Mouse (Mus musculus) naive thymus-derived CD4-positive, alpha-beta T cell, adult 2 months (primary cell): ENCODE results near the gene Tas2r143.

Source experiments
- DNase-seq: peaks from one replicate; pipeline ENCODE4 v3.0.0-alpha.2; 2011; ENCODE audit warnings: low read depth

Tas2r143 gene

GRCm38 (mm10) chr6:42369870-42370269, 30.2 kb upstream of the Tas2r143 start:
- no peak for DNase-seq

DNA sequence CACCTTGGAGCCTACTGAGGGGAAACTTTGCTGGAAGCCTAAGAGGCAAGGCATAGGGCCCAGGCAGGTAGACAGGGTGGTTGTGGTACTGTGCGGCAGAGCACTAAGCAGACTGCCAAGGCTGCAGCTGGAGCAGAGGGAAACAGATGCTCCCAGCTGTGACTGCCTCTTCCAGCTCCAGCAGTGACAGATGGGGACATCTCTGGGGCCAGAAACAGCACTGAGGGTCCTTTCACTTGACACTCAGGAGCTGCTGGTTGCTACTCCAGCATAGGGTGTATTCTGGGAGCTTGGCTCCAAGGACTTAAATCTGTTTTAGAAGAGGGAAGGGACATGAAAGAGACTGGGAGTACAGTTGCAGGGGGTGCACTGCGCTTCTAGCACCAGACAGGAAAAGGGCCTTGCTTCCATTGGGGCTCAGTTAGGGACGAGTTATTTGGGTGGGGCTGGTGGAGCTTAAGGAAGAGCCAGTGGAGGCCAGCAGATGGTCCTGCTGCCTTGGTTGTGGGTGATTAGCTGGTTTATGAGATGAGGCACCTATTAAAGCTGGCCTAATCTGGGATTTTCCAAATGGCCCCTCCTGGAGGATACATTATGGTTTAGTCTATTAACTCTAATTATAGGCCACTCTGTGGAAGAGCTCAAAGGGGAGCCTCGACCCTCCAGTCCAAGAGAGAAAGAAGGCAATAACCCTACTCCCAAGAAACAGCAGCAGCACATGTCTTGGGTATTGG, 29.2 kb upstream of the Tas2r143 start:
- DNase-seq = no peak

DNA sequence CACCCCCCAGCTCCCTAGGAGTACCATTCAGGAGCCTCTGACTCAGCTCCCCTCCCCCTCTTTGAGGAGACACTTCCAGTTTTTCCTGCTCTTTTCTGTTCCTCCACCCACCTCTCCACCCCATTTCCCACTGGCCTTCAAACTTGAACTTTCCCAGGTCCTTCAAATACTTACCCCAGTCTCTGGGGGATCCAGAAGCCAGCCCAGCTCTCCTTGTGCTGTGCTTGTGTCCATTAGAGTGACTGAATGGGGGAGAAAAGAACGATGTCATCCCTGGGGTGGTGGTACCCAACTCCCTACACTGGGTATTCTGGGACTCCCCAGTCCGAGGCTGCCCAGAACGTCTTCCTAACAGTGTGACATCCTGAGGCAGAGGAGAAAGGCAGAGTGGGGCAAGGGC, 28.0 kb upstream of the Tas2r143 start:
- DNase-seq = no peak

DNA sequence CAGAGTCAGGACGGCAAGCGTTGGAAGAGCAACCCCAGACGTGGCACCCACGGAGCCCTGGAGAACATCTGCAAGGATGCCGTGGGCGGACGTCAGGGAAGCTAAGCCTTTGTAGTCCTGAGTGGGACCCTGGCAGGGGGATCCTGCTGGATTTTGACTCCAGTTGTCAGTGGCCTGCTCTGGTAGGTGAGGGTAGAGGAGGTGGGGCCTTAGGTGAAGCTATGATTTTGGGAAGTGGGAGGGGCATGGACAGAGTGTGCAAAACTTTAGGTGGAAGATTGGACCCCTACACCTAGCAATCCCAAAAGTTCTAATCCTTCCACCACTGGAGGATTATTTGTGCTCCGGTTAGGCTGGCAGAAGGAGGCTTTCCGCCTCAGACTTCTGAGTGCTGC, 27.6 kb upstream of the Tas2r143 start:
- no peak for DNase-seq

DNA sequence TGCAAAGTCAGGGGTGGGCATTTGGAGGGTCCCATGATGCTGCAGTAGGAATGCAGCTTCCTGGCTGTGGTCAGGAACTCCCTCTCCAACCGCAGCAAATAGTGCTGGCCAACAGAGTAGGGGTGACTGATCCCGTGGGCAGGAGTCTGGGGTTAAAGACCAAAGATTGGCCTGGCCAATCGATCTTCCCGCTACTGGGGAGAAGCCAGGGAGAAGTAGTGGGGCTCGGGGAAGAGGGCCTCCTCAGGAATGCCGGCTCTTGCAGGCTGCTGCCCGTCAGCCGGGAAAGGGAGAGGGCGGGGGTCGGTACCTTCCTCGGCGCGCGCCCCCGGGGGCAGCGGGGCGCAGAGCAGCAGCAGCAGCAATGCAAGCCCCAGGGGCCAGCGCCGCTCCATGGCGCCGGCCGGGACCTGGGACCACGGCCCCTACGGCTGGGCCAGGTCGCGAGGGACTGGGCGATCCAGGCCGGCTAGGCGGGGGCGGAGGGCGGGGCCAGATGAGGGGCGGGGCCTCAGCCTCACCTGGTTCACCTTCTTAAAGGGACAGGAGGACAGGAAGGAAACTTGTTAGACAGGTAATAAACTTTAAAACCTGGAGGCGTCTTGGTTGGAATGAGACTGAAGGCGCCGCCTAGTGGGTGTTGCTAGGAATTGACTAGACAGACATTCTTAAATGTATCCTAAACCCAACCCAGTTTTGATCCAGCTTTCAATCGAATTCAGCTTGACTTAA, 27.1 kb upstream of the Tas2r143 start, which contains the start of gene Epha1:
Gene Epha1 (minus strand): TSS at position 453 of the 732 bp plus-strand sequence.
- peak; percentile 79 for DNase-seq

DNA sequence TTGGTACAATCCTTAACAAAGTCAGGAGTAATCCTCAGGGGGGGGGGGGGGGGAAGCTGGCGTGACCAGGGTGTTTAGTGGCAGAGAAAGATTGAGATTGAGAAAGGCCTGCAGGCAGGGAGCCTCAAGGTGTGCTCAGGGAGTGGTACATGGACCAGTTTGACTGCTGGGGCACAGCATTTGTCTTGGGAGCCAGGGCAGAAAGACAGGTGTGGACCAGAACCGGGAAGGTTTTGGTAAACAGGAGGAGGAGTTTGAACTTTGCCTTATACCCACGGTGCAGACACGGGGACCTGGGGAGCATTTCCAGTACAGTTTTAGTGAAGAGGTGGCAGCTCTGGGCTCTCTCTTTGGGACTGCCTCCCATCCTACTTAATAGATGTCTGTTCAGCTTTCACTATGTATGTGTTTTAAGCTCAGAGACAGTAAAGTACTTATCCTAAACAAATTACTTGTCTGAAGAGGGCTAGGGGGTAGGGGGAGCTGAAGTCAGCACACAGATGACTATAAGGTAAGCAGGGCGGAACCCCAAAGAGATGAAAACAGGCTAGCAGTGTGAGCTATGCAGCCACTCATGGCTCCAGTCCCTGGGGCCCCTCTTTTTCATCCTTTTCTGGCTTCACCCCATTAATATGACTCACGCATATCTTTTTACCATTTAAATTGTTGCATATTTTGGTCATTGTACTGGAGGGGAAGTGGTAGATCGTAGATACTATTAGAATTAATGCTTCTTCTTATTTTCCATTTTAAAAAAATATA, 26.2 kb upstream of the Tas2r143 start:
- DNase-seq = no peak

DNA sequence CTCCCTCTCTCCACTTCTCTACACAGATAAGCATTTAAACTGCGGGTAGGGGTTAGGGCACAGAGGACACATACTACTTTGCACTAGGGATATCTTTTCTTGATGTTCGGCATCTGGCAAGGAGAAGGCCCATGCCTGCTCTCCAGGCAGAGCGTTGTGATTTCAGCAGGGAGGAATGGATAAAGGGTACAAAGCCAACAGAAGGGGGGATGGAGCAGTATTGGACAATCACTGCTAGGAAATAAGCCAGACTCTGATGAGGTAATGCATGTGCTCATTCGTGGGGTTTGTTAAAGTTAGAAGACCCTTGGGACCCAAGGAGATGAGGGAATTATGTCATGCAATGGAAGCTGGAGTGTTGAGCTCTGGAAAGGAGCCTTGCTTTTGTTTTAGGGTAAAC, 25.3 kb upstream of the Tas2r143 start:
- no peak for DNase-seq

GRCm38 (mm10) chr6:42375131-42375530, 24.9 kb upstream of the Tas2r143 start:
- no peak for DNase-seq

- DNase-seq = no peak
Observed at GRCm38 (mm10) chr6:42376016-42376415, 24.0 kb upstream of the Tas2r143 start.

DNA sequence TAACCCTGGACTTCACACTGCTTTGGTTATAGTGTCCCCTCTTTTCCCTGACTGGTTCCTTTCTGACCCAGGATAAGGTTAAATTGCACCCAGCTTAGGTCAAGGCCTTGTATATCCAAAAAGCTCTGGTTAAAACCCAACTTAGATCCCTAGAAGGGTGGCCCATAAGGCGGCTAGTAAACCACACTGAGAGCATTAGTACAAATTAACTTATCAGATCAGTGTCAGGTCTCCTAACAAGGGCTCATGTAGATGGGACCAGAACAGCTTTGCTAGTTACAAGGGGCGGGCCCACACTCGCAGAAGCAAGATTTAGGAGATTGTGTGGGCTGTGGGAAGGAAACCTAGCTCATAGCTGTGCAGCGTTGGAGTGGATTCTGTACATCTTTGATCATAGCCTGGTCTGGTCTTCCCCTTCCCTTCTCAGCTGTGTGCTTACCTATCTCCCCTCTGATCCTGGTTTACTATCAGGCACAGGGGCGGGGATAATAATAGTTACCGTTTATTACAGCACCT, 23.5 kb upstream of the Tas2r143 start:
- no peak for DNase-seq

DNA sequence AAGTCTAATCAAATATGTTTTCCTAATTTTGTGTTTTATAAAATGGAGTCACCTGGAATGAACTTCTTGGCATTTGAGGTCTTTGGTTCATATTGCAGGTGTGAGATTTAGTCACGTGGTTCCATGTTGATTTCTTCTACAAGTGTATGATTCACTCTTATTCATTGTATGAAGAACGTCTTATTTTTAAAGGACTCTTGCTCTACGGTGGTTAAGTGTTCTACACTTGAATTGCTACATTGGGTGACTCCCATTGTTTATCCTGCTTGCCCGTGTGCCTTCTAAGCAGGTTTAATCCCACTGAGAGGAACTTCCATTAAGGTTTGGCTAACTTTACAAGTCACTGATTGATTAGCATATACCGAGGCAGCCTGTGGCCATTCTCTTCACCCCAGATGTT, 22.8 kb upstream of the Tas2r143 start:
- DNase-seq = no peak

DNA sequence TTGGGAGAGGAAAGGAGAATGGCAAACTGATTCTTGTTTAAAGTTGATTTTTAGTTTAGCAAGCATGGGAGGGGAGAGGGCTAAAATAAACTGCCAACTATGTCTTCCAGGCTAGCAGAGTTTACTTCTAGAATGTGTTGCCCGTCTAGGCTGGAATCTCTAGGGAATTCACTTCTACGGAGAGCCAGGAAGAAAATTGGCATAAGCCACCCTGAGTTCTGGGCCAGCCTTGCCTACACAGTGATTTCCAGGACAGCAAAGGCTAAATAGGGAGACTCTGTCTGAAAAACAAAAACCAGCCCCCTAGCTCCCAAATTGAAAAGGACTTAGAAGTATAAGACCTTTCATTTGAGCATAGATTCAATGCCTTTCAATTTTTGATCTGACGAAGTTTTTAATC, 20.5 kb upstream of the Tas2r143 start:
- DNase-seq = no peak

GRCm38 (mm10) chr6:42380416-42381144, 19.5 kb upstream of the Tas2r143 start:
- DNase-seq = peak; percentile 72

DNA sequence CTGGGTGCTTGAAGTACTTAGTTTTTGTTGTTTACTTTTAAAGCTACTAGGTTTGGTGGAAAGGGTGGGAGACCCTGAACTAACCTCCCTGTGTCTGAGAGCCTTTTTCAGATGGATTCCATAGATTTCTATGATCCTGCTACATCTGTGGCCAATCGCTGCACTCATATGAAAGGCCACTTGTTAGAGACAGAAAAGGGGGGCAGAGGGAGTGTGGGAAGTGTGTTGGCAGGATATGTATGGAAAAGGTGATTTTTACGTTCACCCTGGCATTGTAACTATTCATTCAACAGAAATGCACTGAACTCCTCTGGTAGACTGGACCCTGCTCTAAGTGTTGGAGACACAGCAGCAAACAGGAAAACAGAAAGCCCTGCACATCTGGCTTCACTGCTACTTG, 18.8 kb upstream of the Tas2r143 start:
- DNase-seq = no peak

- no peak for DNase-seq
Observed at GRCm38 (mm10) chr6:42381916-42382381, 18.1 kb upstream of the Tas2r143 start.

GRCm38 (mm10) chr6:42383360-42383759, 16.7 kb upstream of the Tas2r143 start:
- no peak for DNase-seq

DNA sequence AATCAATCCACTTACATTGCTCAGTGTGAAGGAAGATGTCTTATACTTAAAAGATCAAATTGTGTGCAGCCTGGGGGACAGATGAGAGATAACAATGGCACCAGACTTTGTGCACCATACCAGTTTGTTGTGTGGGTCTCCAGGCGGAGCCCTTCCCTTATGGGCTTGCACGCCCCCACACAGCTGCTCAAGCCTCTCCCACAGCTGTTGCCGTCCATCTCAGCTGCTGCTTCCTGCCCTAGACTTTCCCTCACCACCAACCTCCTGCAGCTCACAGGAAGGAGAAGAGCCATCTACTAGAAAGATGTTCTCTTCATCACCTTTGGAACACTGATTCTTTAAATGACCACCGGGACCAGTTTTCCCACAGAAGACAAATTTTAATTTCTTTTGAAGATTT, 14.4 kb upstream of the Tas2r143 start:
- DNase-seq = no peak

DNA sequence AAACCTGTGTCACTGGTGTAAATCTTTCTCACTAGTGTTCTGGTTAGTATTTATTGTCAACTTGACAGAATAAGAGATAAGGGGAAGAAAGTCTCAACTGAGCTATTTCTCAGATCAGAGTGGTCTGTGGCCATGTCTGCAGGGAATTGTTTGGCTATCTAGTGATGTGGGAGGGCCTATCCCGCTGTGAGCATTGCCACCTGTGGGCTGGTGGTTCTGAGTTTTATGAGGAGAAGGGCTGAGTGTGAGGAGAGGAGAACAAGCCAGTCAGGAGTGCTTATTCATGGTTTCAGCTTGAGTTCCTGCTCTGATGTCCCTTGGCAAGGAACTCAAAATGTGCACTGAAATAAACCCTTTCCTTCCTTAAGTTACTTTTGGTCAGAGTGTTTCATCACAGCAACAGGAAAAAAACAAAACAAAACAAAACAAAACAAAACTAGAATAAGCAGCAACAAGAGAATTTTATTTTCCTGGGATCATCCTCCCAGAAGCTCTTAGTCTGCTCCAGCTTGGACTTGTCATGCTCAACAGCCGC, 8.2 kb upstream of the Tas2r143 start:
- DNase-seq = no peak

GRCm38 (mm10) chr6:42395960-42396809, 3.9 kb upstream of the Tas2r143 start:
- no peak for DNase-seq

DNA sequence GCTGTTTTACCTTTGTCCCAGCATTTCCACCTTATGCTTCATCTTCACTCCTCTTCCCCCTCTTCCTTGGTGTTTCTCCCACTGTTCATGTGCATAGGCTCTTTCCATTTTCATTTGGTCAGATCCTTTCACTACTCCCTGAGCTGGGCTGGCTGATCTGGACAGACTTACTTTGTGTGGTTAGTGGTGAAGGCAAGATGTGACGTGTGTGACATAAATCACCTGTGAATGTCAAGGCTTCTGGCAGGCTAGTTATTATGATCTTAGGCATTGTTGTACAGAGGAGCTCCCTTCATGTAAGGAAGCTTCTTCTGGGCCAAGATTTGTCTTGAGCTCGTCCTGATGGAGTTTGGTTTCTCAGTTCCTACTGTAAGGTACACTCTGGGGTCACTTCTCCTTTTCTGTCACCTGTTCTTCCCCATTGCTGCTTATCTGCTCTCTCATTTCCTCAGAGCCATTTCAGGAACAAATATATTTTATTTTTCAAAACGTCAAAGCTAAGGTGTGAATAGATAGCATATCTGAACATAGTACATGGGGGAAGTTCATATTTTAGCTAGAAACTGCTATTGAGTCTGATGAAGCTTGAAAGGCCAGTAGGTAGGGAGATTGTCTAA, 2.9 kb upstream of the Tas2r143 start:
- no peak for DNase-seq
